Mouse (Mus musculus): ENCODE data around the gene Rbm43. TPM values are rescaled to one million over a fixed set of nuclear protein-coding genes. Genes with fewer than 3 reads are reported as not detected.

Rbm43 gene
- total RNA-seq (2023), result 20.0 TPM

DNA sequence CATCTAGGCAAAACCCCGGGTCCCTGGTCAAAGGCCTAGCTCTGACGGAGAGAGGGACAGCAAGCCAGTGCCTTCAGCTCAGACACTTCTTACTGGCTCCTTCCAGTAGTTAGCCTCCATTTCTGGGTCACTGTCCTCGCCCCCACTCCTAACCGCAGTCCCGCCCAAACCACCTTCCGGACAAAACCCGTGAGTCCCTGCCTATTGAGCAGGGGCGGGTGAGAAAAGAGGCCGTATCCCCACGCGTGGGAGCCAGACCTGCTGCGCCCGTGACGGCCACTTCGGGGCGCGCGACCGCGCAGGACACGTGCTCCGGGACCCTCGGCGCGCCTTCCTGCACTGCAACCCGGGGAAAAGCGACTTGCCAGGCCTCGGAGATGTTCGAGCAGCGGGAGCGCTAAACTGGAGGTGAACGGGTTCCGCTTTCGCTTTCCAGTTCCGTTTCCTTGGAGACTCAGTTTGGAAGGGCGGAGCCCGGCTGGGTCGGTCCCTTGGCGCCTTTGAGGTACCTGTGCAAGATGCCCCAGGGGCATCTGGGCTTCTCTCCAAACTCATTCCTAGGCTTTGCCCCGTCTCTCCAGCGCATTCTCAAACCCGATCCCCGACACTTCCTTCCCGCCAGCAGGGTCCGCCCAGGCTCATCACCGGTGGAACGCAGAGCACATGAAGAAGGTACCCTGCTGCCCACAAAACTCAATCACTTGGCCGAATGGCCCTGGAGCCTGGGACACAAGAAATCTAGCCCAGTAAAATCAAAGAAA, at the start of gene Rbm43:
TSS of gene Rbm43 (minus strand) at position 590 of the 761 bp plus-strand sequence.

GRCm38 (mm10) chr2:51973410-51973968, 38.5 kb upstream of the Rbm43 start, which contains the start of gene Nmi:
Nmi (minus strand) TSS chr2:51973494.

Other genes with a start within 250 kb of the Rbm43 start
- 42.4 TPM for gene Nmi, start 38.3 kb upstream of the Rbm43 start, total RNA-seq (2023)
- gene Tnfaip6, start 102.8 kb upstream of the Rbm43 start, total RNA-seq (2023), result not detected
- gene Rif1, start 137.7 kb upstream of the Rbm43 start, total RNA-seq (2023), result 59.7 TPM